23 mouse cellular contexts compared by ENCODE assay signal in genomic region chr9:40433286-40433685, GRCm38 (mm10).
DNase-seq lines count a peak whose midpoint lies in the region; ATAC-seq lines count a peak whose summit lies in the region.
"Had no signal": no experiment of that assay in that cellular context is flagged by ENCODE, and none has a peak within 500 bp of the region (broad histone marks: within the 10 kb centered on the region; RNA-seq: fewer than 3 reads in every experiment).

No protein-coding gene starts in this region.

- no peaks in the 10 kb centered on the region for H3K27me3 ChIP-seq in forebrain, embryonic 15.5 days
- H3K27me3 ChIP-seq in forebrain, embryonic 11.5 days (ENCODE audit: control insufficient read depth, insufficient read depth, low read length), result no peaks in the 10 kb centered on the region
- no peaks in the 10 kb centered on the region for H3K27me3 ChIP-seq in forebrain, embryonic 16.5 days (replicated peaks; ENCODE audit: control insufficient read depth, insufficient read depth, low read length)
- H3K27me3 ChIP-seq: embryonic facial prominence, embryonic 13.5 days; hindbrain, embryonic 12.5 days; hindbrain, embryonic 15.5 days had no signal

- DNase-seq in forebrain, embryonic 11.5 days (ENCODE audit: low spot score), result no peak
- DNase-seq in layer of hippocampus, postnatal 10 days (ENCODE audit: low spot score in 2 of 2), result peak; percentile 41 to 44
- DNase-seq in layer of hippocampus, postnatal 25 days (ENCODE audit: extremely low spot score in 1 of 2, low spot score in 1 of 2), result no peak
- no peak for DNase-seq in thymus, postnatal 14 days
- DNase-seq: adrenal gland, adult 2 months; adrenal gland, postnatal 14 days; cerebellum, adult 18-20 months; cerebellum, postnatal 10 days; cerebellum, postnatal 36 days; embryo, embryonic 11 days; gastrocnemius, adult 2 months; gastrocnemius, postnatal 14 days; heart, adult 11 months had no signal

- H3K36me3 ChIP-seq in forebrain, embryonic 15.5 days, result no peaks in the 10 kb centered on the region
- no peaks in the 10 kb centered on the region for H3K36me3 ChIP-seq in forebrain, embryonic 11.5 days (ENCODE audit: control insufficient read depth, insufficient read depth, low read length)
- no peaks in the 10 kb centered on the region for H3K36me3 ChIP-seq in forebrain, embryonic 16.5 days (ENCODE audit: control insufficient read depth, insufficient read depth)
- H3K36me3 ChIP-seq: embryonic facial prominence, embryonic 10.5 days; embryonic facial prominence, embryonic 13.5 days; hindbrain, embryonic 12.5 days; hindbrain, embryonic 15.5 days had no signal

- WGBS in forebrain, embryonic 15.5 days, result 63% methylated on average over 5 of the region's 5 CpGs
- WGBS in forebrain, embryonic 11.5 days, result 90% methylated on average over 5 of the region's 5 CpGs
- 45% methylated on average over 5 of the region's 5 CpGs for WGBS in forebrain, embryonic 16.5 days

- peaks cover 6% of the 10 kb centered on the region for H3K4me1 ChIP-seq in forebrain, embryonic 15.5 days
- H3K4me1 ChIP-seq in forebrain, embryonic 11.5 days (replicated peaks; ENCODE audit: control insufficient read depth, insufficient read depth, low read length), result no peaks in the 10 kb centered on the region
- peaks cover 7% of the 10 kb centered on the region for H3K4me1 ChIP-seq in forebrain, embryonic 16.5 days (replicated peaks; ENCODE audit: control insufficient read depth, insufficient read depth, low read length)
- H3K4me1 ChIP-seq: hindbrain, embryonic 12.5 days had no signal

- H3K27ac ChIP-seq in forebrain, embryonic 15.5 days (replicated peaks), result peak overlapping the region; percentile 77
- no peak overlapping the region for H3K27ac ChIP-seq in forebrain, embryonic 11.5 days (ENCODE audit: low read depth, low read length)
- peak overlapping the region; percentile 80 for H3K27ac ChIP-seq in forebrain, embryonic 16.5 days (ENCODE audit: low read length)
- H3K27ac ChIP-seq: embryonic facial prominence, embryonic 10.5 days; embryonic facial prominence, embryonic 13.5 days; gastrocnemius, adult 2 months; hindbrain, embryonic 12.5 days; hindbrain, embryonic 15.5 days had no signal

- ATAC-seq in forebrain, embryonic 15.5 days (replicated peaks), result peak; percentile 93
- no peak for ATAC-seq in forebrain, embryonic 11.5 days (replicated peaks; ENCODE audit: low FRiP score)
- peak; percentile 96 for ATAC-seq in forebrain, embryonic 16.5 days
- ATAC-seq: CD4-positive, CD25-positive, alpha-beta regulatory T cell, adult 4 months; intestine, postnatal 0 days had no signal

- no peak overlapping the region for H3K4me3 ChIP-seq in forebrain, embryonic 15.5 days
- H3K4me3 ChIP-seq in forebrain, embryonic 11.5 days (ENCODE audit: low read depth, low read length), result no peak overlapping the region
- H3K4me3 ChIP-seq in forebrain, embryonic 16.5 days (replicated peaks; ENCODE audit: low read length), result no peak overlapping the region
- H3K4me3 ChIP-seq: embryonic facial prominence, embryonic 10.5 days; embryonic facial prominence, embryonic 13.5 days; erythroblast, embryonic 14.5 days; gastrocnemius, adult 2 months; hindbrain, embryonic 12.5 days; hindbrain, embryonic 15.5 days had no signal

- H3K9me3 ChIP-seq in forebrain, embryonic 15.5 days, result no peaks in the 10 kb centered on the region
- H3K9me3 ChIP-seq in forebrain, embryonic 11.5 days (ENCODE audit: control insufficient read depth, low read length), result no peaks in the 10 kb centered on the region
- no peaks in the 10 kb centered on the region for H3K9me3 ChIP-seq in forebrain, embryonic 16.5 days (ENCODE audit: control insufficient read depth, low read length)
- H3K9me3 ChIP-seq: embryonic facial prominence, embryonic 10.5 days; embryonic facial prominence, embryonic 13.5 days; hindbrain, embryonic 12.5 days; hindbrain, embryonic 15.5 days had no signal

- H3K9ac ChIP-seq in forebrain, embryonic 15.5 days (replicated peaks), result no peak overlapping the region
- H3K9ac ChIP-seq in forebrain, embryonic 11.5 days (ENCODE audit: low read length), result no peak overlapping the region
- H3K9ac ChIP-seq in forebrain, embryonic 16.5 days (replicated peaks; ENCODE audit: low read depth, low read length), result no peak overlapping the region
- H3K9ac ChIP-seq: embryonic facial prominence, embryonic 13.5 days; hindbrain, embryonic 12.5 days; hindbrain, embryonic 15.5 days had no signal

- no peak overlapping the region for H3K4me2 ChIP-seq in forebrain, embryonic 15.5 days (replicated peaks)
- H3K4me2 ChIP-seq in forebrain, embryonic 11.5 days (ENCODE audit: low read depth, low read length, severe bottlenecking), result no peak overlapping the region
- no peak overlapping the region for H3K4me2 ChIP-seq in forebrain, embryonic 16.5 days (ENCODE audit: low read length)
- H3K4me2 ChIP-seq: embryonic facial prominence, embryonic 13.5 days; heart, embryonic 11.5 days; hindbrain, embryonic 12.5 days; hindbrain, embryonic 15.5 days had no signal

Comparison
In these comparisons a context has a peak if more than half of its experiments do, and no peak if none do; other contexts are left out.
1. DNase-seq: peak in layer of hippocampus, postnatal 10 days (2 of 2); none in forebrain, embryonic 11.5 days (single experiment), layer of hippocampus, postnatal 25 days (0 of 2) and thymus, postnatal 14 days (single experiment).